Mouse (Mus musculus) spleen, adult 2 months (tissue): ENCODE measurements at regions not wholly inside any gene's neighbourhood (a gene's known extent, or its start where the extent isn't known, plus 50 kb on each side); places are given as distances from the start of the nearest gene placed in this dataset.

Experiments used
- CTCF ChIP-seq: fragments of 200-500 bp; IDR thresholded peaks from 2 replicates; pipeline ENCODE4 v1.5.1; 2011; ENCODE audit warnings: mild to moderate bottlenecking, inconsistent platforms; ENCODE audit not compliant: insufficient read depth, insufficient read length, insufficient replicate concordance; ENCODE audit errors: extremely low read depth
- POLR2A ChIP-seq: fragments of 200-500 bp; IDR thresholded peaks from 2 replicates; pipeline ENCODE4 v1.6.1; 2011; ENCODE audit warnings: low read depth, low read length, inconsistent platforms

- no peak for TF ChIP-seq CTCF
- TF ChIP-seq POLR2A, result no peak
Measured at GRCm38 (mm10) chr6:100011520-100012062, 275.7 kb downstream of the Rybp start.
